Mouse (Mus musculus): ENCODE measurements around the gene Caprin1.

DNA sequence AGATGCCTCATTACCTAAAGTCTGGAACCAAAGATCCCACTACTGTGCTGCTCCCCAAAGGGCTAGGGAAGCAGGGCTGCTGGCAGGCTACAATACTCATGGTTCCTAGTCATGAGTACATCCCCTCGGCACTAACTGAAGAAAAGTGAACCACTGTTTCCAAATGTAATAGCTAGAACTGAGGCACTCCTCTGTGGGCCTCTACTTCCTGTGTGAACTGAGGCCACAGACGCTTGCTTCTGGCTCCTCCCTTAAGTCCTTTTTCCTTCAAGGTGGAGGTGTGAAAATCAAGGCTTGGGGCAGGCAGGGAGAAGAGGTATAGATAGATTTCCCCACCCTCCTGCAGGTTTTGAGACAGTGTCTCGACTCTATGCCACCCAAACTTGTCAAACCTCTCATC lies 42.8 kb downstream of the Caprin1 start:
- TF ChIP-seq CTCF (IDR thresholded peaks at IDR 0.05; ENCODE audit: insufficient read depth, low read length) (no peak), POLR2A (IDR thresholded peaks at IDR 0.05; ENCODE audit: borderline replicate concordance, extremely low read depth, low read depth, low read length) (no peak)

Measured in lung, adult 2 months (tissue).